22 mouse cellular contexts compared by ENCODE assay signal in the genomic region with DNA sequence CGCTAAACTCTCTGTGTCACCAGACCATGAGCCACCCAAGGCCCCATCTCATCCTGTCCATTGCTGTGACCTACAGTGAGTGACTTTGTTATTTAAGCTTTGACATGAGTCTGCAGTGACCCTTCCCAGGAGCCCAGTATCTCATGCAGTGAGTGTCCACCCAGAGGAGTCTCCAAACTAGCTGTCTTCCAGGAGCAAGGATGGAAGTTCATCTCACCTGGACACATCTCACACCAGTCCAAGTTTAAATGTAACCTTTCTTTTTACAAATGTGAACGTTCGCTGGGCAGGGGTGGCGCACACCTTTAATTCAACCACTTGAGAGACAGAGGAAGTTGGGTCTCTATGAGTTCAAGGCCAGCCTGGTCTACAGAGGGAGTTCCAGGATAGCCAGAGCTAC. TPM values are rescaled to one million over a fixed set of nuclear protein-coding genes. Genes with fewer than 3 reads are reported as not detected.
"Had no signal": no experiment of that assay in that cellular context is flagged by ENCODE, and none has a peak within 500 bp of the region (broad histone marks: within the 10 kb centered on the region; RNA-seq: fewer than 3 reads in every experiment).

No protein-coding gene starts in this region.

- H3K9ac ChIP-seq: neural tube, embryonic 15.5 days; stomach, embryonic 15.5 days had no signal

- H3K36me3 ChIP-seq: neural tube, embryonic 15.5 days; stomach, embryonic 15.5 days had no signal

- H3K4me2 ChIP-seq: neural tube, embryonic 15.5 days; stomach, embryonic 15.5 days had no signal

- H3K27ac ChIP-seq: neural tube, embryonic 15.5 days; stomach, embryonic 15.5 days; stomach, postnatal 0 days had no signal

- DNase-seq: retina, postnatal 1 day; right cerebral cortex, adult 18-20 months; right cerebral cortex, postnatal 14 days; right cerebral cortex, postnatal 25 days; right cerebral cortex, postnatal 4 days; spleen, adult 18-20 months; thymus, adult 18-20 months; thymus, adult 2 months; thymus, postnatal 14 days; thymus, postnatal 25 days; thymus, postnatal 36 days; thymus, postnatal 4 days had no signal

- H3K27me3 ChIP-seq: neural tube, embryonic 15.5 days; stomach, embryonic 15.5 days had no signal

- H3K4me3 ChIP-seq: neural tube, embryonic 15.5 days; stomach, embryonic 15.5 days had no signal

- H3K9me3 ChIP-seq: neural tube, embryonic 15.5 days; stomach, embryonic 15.5 days had no signal

RNA-seq across cellular contexts. Expression of a gene that starts 44.4 kb away (rescaled TPM):
- total RNA-seq: neutrophil, adult 5-6 weeks had no signal
- polyA plus RNA-seq: neural tube, embryonic 14.5 days; neural tube, embryonic 15.5 days; small intestine, adult 2 months; spleen, adult 2 months; stomach, embryonic 14.5 days; stomach, embryonic 15.5 days; stomach, embryonic 16.5 days; stomach, postnatal 0 days; urinary bladder, adult 2 months had no signal
